Mouse (Mus musculus): Measurements from ENCODE around the gene Rchy1. TPM values are rescaled to one million over a fixed set of nuclear protein-coding genes. Genes with fewer than 3 reads are reported as not detected.
"Not testable (repeated sequence)": the region's sequence is repeated elsewhere in the genome, so short reads cannot be mapped to it uniquely, and the experiment has no call there.

The Rchy1 gene
- total RNA-seq, 2 experiments from 2014 or later = 14.4 to 40.7 TPM

DNA sequence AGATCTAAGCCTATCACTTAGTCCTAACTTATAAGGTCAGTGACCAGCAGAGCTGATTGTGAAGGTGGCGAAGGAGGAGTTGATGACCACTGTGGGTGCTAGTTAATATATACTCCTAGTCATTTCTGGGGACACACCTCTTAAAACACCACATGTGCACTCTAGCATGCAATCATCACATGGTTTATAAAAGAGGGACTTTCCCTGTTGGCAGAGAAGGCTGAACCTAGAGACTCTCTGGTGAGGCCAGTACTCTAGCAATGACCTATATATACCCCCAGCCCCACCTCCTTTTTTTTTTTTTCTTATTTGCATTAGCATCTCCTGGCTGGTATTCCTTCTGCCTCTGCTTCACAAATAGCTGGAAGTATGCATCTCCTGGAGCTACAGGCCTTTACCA is 1.5 kb downstream of the Rchy1 start:
- ATAC-seq (replicated peaks; ENCODE audit: low FRiP score, poor library complexity, severe bottlenecking) = no peak

- ATAC-seq (replicated peaks; ENCODE audit: low FRiP score, poor library complexity, severe bottlenecking) = peak; percentile 61
Observed at GRCm38 (mm10) chr5:91960606-91961254, 2.1 kb downstream of the Rchy1 start.

DNA sequence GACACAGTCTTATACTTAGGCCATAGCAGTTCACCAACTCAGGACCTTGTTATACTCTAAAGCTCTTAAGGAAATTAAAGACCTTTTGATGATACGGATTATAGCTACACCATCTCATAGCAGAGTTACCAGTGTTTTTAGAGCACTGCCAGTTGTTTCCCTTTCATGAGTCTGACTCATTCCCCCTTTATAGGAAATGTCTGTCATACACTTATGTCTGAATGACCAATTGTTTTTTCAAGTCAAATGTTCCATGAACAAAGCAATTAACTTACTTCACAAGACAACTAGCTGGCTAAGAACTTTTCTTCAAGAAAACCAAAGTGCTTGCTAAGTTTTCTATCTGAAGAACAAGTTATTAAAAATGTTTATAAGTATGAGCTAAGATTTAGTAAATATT is 2.9 kb downstream of the Rchy1 start:
- no peak for ATAC-seq (replicated peaks; ENCODE audit: low FRiP score, poor library complexity, severe bottlenecking)

GRCm38 (mm10) chr5:91959096-91959495 is 3.8 kb downstream of the Rchy1 start:
- no peak for ATAC-seq (replicated peaks; ENCODE audit: low FRiP score, poor library complexity, severe bottlenecking)

- ATAC-seq (replicated peaks; ENCODE audit: low FRiP score, poor library complexity, severe bottlenecking) = no peak
Observed at GRCm38 (mm10) chr5:91956991-91957760, 5.7 kb downstream of the Rchy1 start.

GRCm38 (mm10) chr5:91951404-91951803 is 11.5 kb downstream of the Rchy1 start:
- ATAC-seq (replicated peaks; ENCODE audit: low FRiP score, poor library complexity, severe bottlenecking) = no peak

- ATAC-seq (replicated peaks; ENCODE audit: low FRiP score, poor library complexity, severe bottlenecking) = no peak
Observed at GRCm38 (mm10) chr5:91949441-91949840, 13.4 kb downstream of the Rchy1 start.

DNA sequence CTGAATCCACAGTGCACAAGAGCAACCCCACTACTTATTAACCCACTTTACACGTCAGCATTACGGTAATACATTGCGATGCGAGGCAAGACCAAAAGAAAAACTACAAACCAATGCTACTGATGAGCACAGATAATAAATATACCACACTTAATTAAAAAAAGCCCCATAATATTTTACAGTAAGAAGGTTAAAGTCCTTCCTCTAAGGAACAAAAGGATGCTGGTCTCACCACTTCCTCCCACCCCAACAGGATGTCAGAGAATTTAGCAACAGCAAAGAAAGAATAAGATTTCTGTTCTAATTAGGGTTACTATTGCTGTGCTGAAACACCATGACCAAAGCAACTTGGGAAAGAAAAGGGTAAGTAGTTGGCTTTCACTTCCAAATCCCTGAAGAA is 15.9 kb downstream of the Rchy1 start:
- ATAC-seq (replicated peaks; ENCODE audit: low FRiP score, poor library complexity, severe bottlenecking) = no peak

GRCm38 (mm10) chr5:91945609-91946008 is 17.3 kb downstream of the Rchy1 start:
- not testable (repeated sequence) for ATAC-seq (replicated peaks; ENCODE audit: low FRiP score, poor library complexity, severe bottlenecking)

DNA sequence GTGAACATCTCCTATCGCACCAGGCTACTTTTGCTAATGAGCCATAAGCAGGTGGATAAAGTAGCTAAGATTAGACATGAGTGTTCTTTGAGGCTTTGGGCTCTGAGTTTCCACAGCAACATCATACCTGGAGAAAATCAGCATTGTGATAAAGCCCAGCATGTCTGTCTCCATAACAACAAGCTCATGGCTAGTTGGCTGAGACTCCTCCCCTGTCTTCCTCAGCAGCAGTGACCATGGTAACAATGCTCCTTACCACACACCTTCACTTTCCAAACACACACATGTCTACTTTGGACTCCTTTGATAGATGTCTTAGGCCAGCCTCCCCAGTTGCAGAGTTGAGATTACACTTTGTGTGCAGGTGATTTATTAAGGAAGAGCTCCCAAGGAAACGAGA is 49.6 kb downstream of the Rchy1 start:
- ATAC-seq (replicated peaks; ENCODE audit: low FRiP score, poor library complexity, severe bottlenecking) = no peak

DNA sequence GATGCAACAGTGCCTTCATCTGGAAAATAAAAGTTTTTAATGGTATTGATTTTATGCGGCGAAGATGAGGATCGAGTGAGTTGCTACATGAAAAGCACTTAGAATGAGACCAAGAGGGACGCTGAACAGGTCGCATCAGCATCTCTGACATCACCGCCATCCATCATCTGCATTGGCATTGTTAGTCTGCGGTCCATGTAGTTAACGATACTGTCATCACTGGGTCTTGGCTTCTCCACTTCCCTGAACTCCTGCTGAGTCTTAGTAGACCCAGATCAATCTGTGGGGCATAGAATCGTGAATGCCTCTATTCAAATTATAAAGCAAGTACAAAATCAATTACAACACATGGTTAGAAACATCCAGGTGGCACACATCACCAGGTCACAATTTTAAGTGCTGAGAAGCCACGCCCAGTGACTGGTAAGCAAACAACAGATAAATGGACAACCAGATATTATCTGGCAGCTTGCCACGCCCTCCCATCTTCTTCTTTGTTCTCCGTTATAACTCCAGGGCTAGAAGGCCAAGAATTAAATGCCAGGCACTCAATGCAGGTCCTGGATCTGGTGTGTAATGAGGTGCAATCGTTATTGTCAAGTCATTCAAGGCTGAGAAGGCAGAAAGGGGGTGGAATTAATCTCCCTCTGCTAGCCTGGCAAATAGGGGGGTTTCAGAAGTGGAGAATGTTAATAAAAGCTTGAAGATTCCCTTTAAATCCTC is 51.3 kb downstream of the Rchy1 start:
- no peak for ATAC-seq (replicated peaks; ENCODE audit: low FRiP score, poor library complexity, severe bottlenecking)

DNA sequence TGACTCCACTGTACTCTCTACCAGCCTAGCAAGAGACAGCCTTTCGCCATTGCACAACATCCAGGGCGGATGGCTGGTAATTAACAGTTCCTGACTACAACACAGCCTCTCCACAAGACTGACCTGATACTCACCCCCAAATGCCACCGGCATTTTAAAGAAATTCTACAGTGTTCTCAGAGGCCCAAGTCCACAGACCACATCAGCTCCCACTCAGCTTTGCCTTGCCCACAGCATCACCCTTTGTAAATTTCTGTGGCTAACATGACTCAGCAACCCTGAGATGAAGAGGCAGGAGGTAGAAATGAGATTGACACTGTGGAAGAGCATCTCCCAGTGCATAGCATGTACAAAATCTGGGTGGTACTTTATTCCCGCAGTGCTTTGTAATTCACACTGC is 52.3 kb downstream of the Rchy1 start:
- no peak for ATAC-seq (replicated peaks; ENCODE audit: low FRiP score, poor library complexity, severe bottlenecking)

- ATAC-seq (replicated peaks; ENCODE audit: low FRiP score, poor library complexity, severe bottlenecking) = no peak
Observed at GRCm38 (mm10) chr5:91909010-91909620, 53.8 kb downstream of the Rchy1 start.

Other genes with a start within 250 kb of the Rchy1 start
- gene Odaph, start 24.4 kb upstream of the Rchy1 start, total RNA-seq (2015; ENCODE audit: low replicate concordance) = not detected in 2 replicates
- gene Odaph, start 24.4 kb upstream of the Rchy1 start, total RNA-seq (2017; ENCODE audit: low replicate concordance) = not detected in 2 replicates
- gene Cdkl2, start 80.8 kb upstream of the Rchy1 start, total RNA-seq (2015; ENCODE audit: low replicate concordance) = 0.21 TPM in 1 of 2 replicates, not detected in the other
- 0.14 and 0.68 TPM in 2 replicates for gene Cdkl2, start 80.8 kb upstream of the Rchy1 start, total RNA-seq (2017; ENCODE audit: low replicate concordance)
- gene G3bp2, start 120.7 kb upstream of the Rchy1 start, total RNA-seq (2015; ENCODE audit: low replicate concordance) = 33.2 and 33.8 TPM in 2 replicates
- gene G3bp2, start 120.7 kb upstream of the Rchy1 start, total RNA-seq (2017; ENCODE audit: low replicate concordance) = 35.0 and 43.8 TPM in 2 replicates
- gene Uso1, start 174.9 kb upstream of the Rchy1 start, total RNA-seq (2015; ENCODE audit: low replicate concordance) = 19.8 and 29.9 TPM in 2 replicates
- 20.4 and 34.8 TPM in 2 replicates for gene Uso1, start 174.9 kb upstream of the Rchy1 start, total RNA-seq (2017; ENCODE audit: low replicate concordance)

Measured in erythroblast, adult 5-6 weeks (primary cell).